In the genomic region with DNA sequence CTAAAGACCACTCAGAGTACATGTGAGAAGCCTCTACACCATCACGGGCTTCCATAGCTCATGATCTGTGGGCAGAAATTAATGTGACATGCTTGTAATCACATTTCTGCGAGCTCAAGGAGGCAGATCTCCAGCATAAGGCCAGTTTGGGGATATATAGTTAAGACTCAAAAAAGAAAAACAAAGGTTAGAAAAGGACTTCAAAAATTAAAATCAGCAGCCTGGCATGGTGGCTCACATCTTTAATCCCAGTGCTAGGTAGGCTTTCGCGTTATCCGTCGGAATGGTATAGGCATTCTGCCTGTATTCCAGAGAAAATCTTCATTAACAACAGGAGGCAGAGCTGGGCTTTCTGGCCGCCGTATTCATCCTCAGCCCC, we compare ENCODE assay signal across 8 mouse cellular contexts. TPM values are rescaled to one million over a fixed set of nuclear protein-coding genes. Genes with fewer than 3 reads are reported as not detected.
DNase-seq lines count a peak whose midpoint lies in the region; ATAC-seq and TF ChIP-seq lines count a peak whose summit lies in the region.

No protein-coding gene starts in this region.

- peak overlapping the region; percentile 56 for H3ac ChIP-seq in C2C12 (ENCODE audit: control insufficient read depth, insufficient read length, low read depth)

- peak; percentile 3 for DNase-seq in embryo, embryonic 11 days
- DNase-seq in embryo, embryonic 10 days (ENCODE audit: low spot score): no peak
- DNase-seq in forebrain, embryonic 14.5 days (ENCODE audit: low spot score): no peak
- no peak for DNase-seq in liver, adult 2 months (ENCODE audit: extremely low read depth, low read depth, low spot score)
- peak; percentile 16 for DNase-seq in stomach, postnatal 0 days (ENCODE audit: low spot score)
- DNase-seq in urinary bladder, postnatal 14 days (ENCODE audit: low spot score): no peak
- no peak for DNase-seq in B cell, adult 2 months

- peak overlapping the region; percentile 77 for H3K4me2 ChIP-seq in forebrain, embryonic 14.5 days (ENCODE audit: low read length)
- peak overlapping the region; percentile 67 for H3K4me2 ChIP-seq in stomach, postnatal 0 days (replicated peaks; ENCODE audit: low read depth)

- H3K27ac ChIP-seq in forebrain, embryonic 14.5 days (ENCODE audit: low read depth, low read length): peak overlapping the region; percentile 90
- peak overlapping the region; percentile 47; the same call in 1 of the 2 replicates for H3K27ac ChIP-seq in liver, adult 2 months (replicated peaks; ENCODE audit: insufficient read depth, low read depth, low read length)
- H3K27ac ChIP-seq in stomach, postnatal 0 days (replicated peaks): peak overlapping the region; percentile 97

- peak; percentile 11; the same call in 1 of the 2 replicates for ATAC-seq in forebrain, embryonic 14.5 days
- no peak for ATAC-seq in stomach, postnatal 0 days (ENCODE audit: low FRiP score, low TSS enrichment)

- H3K9ac ChIP-seq in forebrain, embryonic 14.5 days (ENCODE audit: low read length): peak overlapping the region; percentile 97
- peak overlapping the region; percentile 96 for H3K9ac ChIP-seq in liver, adult 2 months (ENCODE audit: low read depth, low read length)
- H3K9ac ChIP-seq in stomach, postnatal 0 days (ENCODE audit: low read length): peak overlapping the region; percentile 95

- H3K36me3 ChIP-seq in C2C12 (ENCODE audit: control insufficient read depth, insufficient read depth): peaks cover 18% of the 10 kb centered on the region
- peaks cover 24% of the 10 kb centered on the region for H3K36me3 ChIP-seq in forebrain, embryonic 14.5 days (ENCODE audit: control insufficient read depth, insufficient read depth, low read length)
- H3K36me3 ChIP-seq in liver, adult 2 months (ENCODE audit: control insufficient read depth, insufficient read depth, low read length): peaks cover 9% of the 10 kb centered on the region
- 0 out of 2 replicates have a peak, but pooled peaks cover 2% of the 10 kb centered on the region for H3K36me3 ChIP-seq in stomach, postnatal 0 days (ENCODE audit: control insufficient read depth, insufficient read depth, low read length)

- peaks cover 7% of the 10 kb centered on the region for H3K4me1 ChIP-seq in forebrain, embryonic 14.5 days (ENCODE audit: control insufficient read depth, insufficient read depth, low read length)
- peaks cover 8% of the 10 kb centered on the region for H3K4me1 ChIP-seq in liver, adult 2 months (ENCODE audit: control insufficient read depth, insufficient read depth, low read length)
- H3K4me1 ChIP-seq in stomach, postnatal 0 days (replicated peaks; ENCODE audit: control insufficient read depth, insufficient read depth): 0 out of 2 replicates have a peak, but pooled peaks cover 2% of the 10 kb centered on the region

- no peak for TF ChIP-seq POLR2A in liver, adult 2 months (IDR thresholded peaks at IDR 0.05; ENCODE audit: extremely low read depth, insufficient read depth, low read length)

- peak overlapping the region; percentile 75 for H3K4me3 ChIP-seq in C2C12 (ENCODE audit: insufficient read depth, poor library complexity, severe bottlenecking)
- H3K4me3 ChIP-seq in forebrain, embryonic 14.5 days (ENCODE audit: low read depth, low read length): peak overlapping the region; percentile 94
- H3K4me3 ChIP-seq in liver, adult 2 months (ENCODE audit: insufficient read depth, low read depth, low read length): peak overlapping the region; percentile 70
- peak overlapping the region; percentile 94 for H3K4me3 ChIP-seq in stomach, postnatal 0 days (ENCODE audit: low read depth, low read length)

- H3K79me2 ChIP-seq in C2C12 (ENCODE audit: control insufficient read depth, insufficient read depth): peaks cover 39% of the 10 kb centered on the region
- peaks cover 7% of the 10 kb centered on the region; the same call in 1 of the 2 replicates for H3K79me2 ChIP-seq in liver, adult 2 months (ENCODE audit: control insufficient read depth, insufficient read depth, low read length)

- WGBS in forebrain, embryonic 14.5 days: 9% methylated on average over 8 of the region's 8 CpGs
- 5% methylated on average over 8 of the region's 8 CpGs for WGBS in liver, adult 2 months
- WGBS in stomach, postnatal 0 days: 6% methylated on average over 8 of the region's 8 CpGs

- no peaks in the 10 kb centered on the region for H3K27me3 ChIP-seq in C2C12 (ENCODE audit: control insufficient read depth, insufficient read depth, insufficient read length)
- no peaks in the 10 kb centered on the region for H3K27me3 ChIP-seq in forebrain, embryonic 14.5 days (replicated peaks; ENCODE audit: control insufficient read depth, insufficient read depth, low read length)
- H3K27me3 ChIP-seq in liver, adult 2 months (ENCODE audit: control insufficient read depth, insufficient read depth, low read length): no peaks in the 10 kb centered on the region
- no peaks in the 10 kb centered on the region for H3K27me3 ChIP-seq in stomach, postnatal 0 days (ENCODE audit: control insufficient read depth, insufficient read depth, low read length)

- H3K9me3 ChIP-seq in forebrain, embryonic 14.5 days (replicated peaks; ENCODE audit: control insufficient read depth, low read length): no peaks in the 10 kb centered on the region
- no peaks in the 10 kb centered on the region for H3K9me3 ChIP-seq in stomach, postnatal 0 days (ENCODE audit: control insufficient read depth, low read length)

- no peak for TF ChIP-seq CTCF in C2C12 (IDR thresholded peaks at IDR 0.05; ENCODE audit: control insufficient read depth, insufficient read depth, insufficient read length)
- TF ChIP-seq CTCF in liver, adult 2 months (IDR thresholded peaks at IDR 0.05; ENCODE audit: low read depth, low read length): no peak
- TF ChIP-seq CTCF in stomach, postnatal 0 days (IDR thresholded peaks at IDR 0.05; ENCODE audit: low read depth): no peak

- H3K79me3 ChIP-seq in C2C12 (ENCODE audit: low read depth): peaks cover 29% of the 10 kb centered on the region

- no peak for TF ChIP-seq EP300 in stomach, postnatal 0 days (optimal IDR thresholded peaks at IDR 0.05)

TF ChIP-seq in C2C12, 6 proteins besides CTCF, POLR2A, EP300 and RAD21:
- TF ChIP-seq USF1 (IDR thresholded peaks at IDR 0.05; ENCODE audit: low read depth) (no peak), MYOG (IDR thresholded peaks at IDR 0.05; ENCODE audit: control insufficient read depth, extremely low read depth, insufficient read length) (no peak), FOSL1 (IDR thresholded peaks at IDR 0.05; ENCODE audit: insufficient read depth, low read length, poor library complexity, severe bottlenecking) (no peak), CEBPB (IDR thresholded peaks at IDR 0.05; ENCODE audit: low read depth) (no peak), MYOD1 (IDR thresholded peaks at IDR 0.05; ENCODE audit: control insufficient read depth, insufficient read length, low read depth) (no peak), MAX (IDR thresholded peaks at IDR 0.05) (no peak)

RNA-seq across cellular contexts. Expression of a gene that starts 0.4 kb away (rescaled TPM):
- 12.3 TPM for polyA plus RNA-seq in C2C12 (2012; fragmentation: generic; extraction: Trizol)
- 21.9 and 32.5 TPM in 2 replicates for polyA plus RNA-seq in forebrain, embryonic 14.5 days (2014; fragmentation: Nextera tagmentation; extraction: Ambion mirVana)
- total RNA-seq in liver, adult 2 months (2014; rRNA removed): 16.5 and 17.0 TPM in 2 replicates
- polyA plus RNA-seq in liver, adult 2 months (2012; rRNA removed): 4.9 and 5.6 TPM in 2 replicates
- 11.2 and 11.7 TPM in 2 replicates for polyA plus RNA-seq in stomach, postnatal 0 days (2015; fragmentation: Nextera tagmentation; extraction: Ambion mirVana)

RNA-seq across cellular contexts. Expression of a gene that starts 39.3 kb away (rescaled TPM):
- 52.6 TPM for polyA plus RNA-seq in C2C12 (2012; fragmentation: generic; extraction: Trizol)
- polyA plus RNA-seq in forebrain, embryonic 14.5 days (2014; fragmentation: Nextera tagmentation; extraction: Ambion mirVana): 102 and 108 TPM in 2 replicates
- total RNA-seq in liver, adult 2 months (2014; rRNA removed): 15.1 and 16.7 TPM in 2 replicates
- polyA plus RNA-seq in liver, adult 2 months (2012; rRNA removed): 15.0 TPM in 2 replicates
- 31.4 and 31.8 TPM in 2 replicates for polyA plus RNA-seq in stomach, postnatal 0 days (2015; fragmentation: Nextera tagmentation; extraction: Ambion mirVana)

RNA-seq across cellular contexts. Expression of a gene that starts 53.9 kb away (rescaled TPM):
- polyA plus RNA-seq in C2C12 (2012; fragmentation: generic; extraction: Trizol): 12.5 TPM
- 20.0 and 29.1 TPM in 2 replicates for polyA plus RNA-seq in forebrain, embryonic 14.5 days (2014; fragmentation: Nextera tagmentation; extraction: Ambion mirVana)
- total RNA-seq in liver, adult 2 months (2014; rRNA removed): 11.6 TPM in 2 replicates
- polyA plus RNA-seq in liver, adult 2 months (2012; rRNA removed): 4.3 and 5.4 TPM in 2 replicates
- polyA plus RNA-seq in stomach, postnatal 0 days (2015; fragmentation: Nextera tagmentation; extraction: Ambion mirVana): 6.4 and 8.3 TPM in 2 replicates

RNA-seq across cellular contexts. Expression of a gene that starts 55.6 kb away (rescaled TPM):
- polyA plus RNA-seq in C2C12 (2012; fragmentation: generic; extraction: Trizol): 3.9 TPM
- polyA plus RNA-seq in forebrain, embryonic 14.5 days (2014; fragmentation: Nextera tagmentation; extraction: Ambion mirVana): 6.1 and 8.3 TPM in 2 replicates
- 238 and 259 TPM in 2 replicates for total RNA-seq in liver, adult 2 months (2014; rRNA removed)
- 163 and 206 TPM in 2 replicates for polyA plus RNA-seq in liver, adult 2 months (2012; rRNA removed)
- 3.8 and 6.1 TPM in 2 replicates for polyA plus RNA-seq in stomach, postnatal 0 days (2015; fragmentation: Nextera tagmentation; extraction: Ambion mirVana)

RNA-seq across cellular contexts. Expression of a gene that starts 55.7 kb away (rescaled TPM):
- polyA plus RNA-seq in C2C12 (2012; fragmentation: generic; extraction: Trizol): 17.4 TPM
- polyA plus RNA-seq in forebrain, embryonic 14.5 days (2014; fragmentation: Nextera tagmentation; extraction: Ambion mirVana): 12.2 and 15.1 TPM in 2 replicates
- total RNA-seq in liver, adult 2 months (2014; rRNA removed): 1.9 and 3.1 TPM in 2 replicates
- 0.93 and 1.1 TPM in 2 replicates for polyA plus RNA-seq in liver, adult 2 months (2012; rRNA removed)
- polyA plus RNA-seq in stomach, postnatal 0 days (2015; fragmentation: Nextera tagmentation; extraction: Ambion mirVana): 4.1 and 4.7 TPM in 2 replicates

Comparison
In these comparisons a context has a peak if more than half of its experiments do, and no peak if none do; other contexts are left out.
1. DNase-seq: peak in embryo, embryonic 11 days (single experiment) and stomach, postnatal 0 days (single experiment); none in embryo, embryonic 10 days (single experiment), forebrain, embryonic 14.5 days (single experiment), liver, adult 2 months (single experiment), urinary bladder, postnatal 14 days (single experiment) and B cell, adult 2 months (0 of 2).
2. H3K27ac ChIP-seq: peak in every context shown above with its lines; median percentile 97 in stomach, postnatal 0 days; 90 in forebrain, embryonic 14.5 days; 47 in liver, adult 2 months.
3. Peak in every context shown above with its lines, with median percentiles within 50 percentile points of each other: H3K4me3 ChIP-seq and H3K9ac ChIP-seq.